Mouse (Mus musculus): ENCODE data around the gene Pla2g6.

The Pla2g6 gene

DNA sequence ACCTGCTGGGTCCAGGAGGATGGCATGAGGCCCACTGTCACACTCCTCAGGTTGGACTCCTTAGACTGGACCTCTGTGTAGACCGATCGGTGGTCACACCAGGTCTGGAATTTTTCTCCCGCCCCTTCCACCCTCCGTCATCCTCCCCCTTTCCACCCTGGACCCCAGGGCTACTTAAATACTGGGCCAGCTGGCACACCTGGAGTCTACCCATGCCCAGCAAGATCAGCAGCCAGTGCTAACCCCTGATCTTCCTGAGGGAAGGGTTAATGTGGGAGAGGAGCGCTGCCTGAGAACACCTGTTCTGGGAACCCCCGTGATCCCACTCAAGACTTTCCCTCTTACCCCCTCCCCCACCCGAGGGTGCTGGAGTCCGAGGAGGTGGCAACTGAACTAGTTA, 20.5 kb upstream of the Pla2g6 start:
- DNase-seq: no peak

DNA sequence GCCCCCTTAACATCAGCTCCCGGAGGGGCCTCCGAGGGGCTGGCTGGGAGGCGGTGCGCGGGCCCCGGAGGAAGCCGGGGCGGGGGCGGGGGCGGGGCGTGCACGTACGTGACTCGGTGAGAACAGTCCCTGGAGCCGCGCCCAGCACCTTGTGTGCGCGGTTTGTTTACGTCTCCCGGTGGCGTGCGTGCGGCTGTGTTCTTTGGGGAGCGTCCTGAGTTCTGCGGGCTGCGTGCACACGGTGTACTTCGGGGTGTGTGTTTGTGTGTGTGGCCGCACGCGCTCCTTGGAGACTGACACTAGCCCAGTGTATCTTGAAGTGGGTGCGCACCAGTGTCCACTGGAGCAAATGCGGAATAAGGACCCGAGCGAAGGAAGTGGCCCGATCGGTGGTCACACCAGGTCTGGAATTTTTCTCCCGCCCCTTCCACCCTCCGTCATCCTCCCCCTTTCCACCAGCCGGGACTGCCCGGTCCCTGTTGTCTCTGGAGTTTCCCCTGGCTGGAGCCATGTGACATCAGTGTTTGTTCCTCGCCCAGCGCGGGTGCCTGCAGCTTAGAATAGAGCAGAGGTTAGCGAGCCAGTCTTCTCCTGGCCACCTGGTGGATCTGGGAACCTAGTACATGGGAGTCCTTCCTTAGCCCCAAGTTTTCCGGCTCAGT, 19.8 kb upstream of the Pla2g6 start:
- DNase-seq: no peak

DNA sequence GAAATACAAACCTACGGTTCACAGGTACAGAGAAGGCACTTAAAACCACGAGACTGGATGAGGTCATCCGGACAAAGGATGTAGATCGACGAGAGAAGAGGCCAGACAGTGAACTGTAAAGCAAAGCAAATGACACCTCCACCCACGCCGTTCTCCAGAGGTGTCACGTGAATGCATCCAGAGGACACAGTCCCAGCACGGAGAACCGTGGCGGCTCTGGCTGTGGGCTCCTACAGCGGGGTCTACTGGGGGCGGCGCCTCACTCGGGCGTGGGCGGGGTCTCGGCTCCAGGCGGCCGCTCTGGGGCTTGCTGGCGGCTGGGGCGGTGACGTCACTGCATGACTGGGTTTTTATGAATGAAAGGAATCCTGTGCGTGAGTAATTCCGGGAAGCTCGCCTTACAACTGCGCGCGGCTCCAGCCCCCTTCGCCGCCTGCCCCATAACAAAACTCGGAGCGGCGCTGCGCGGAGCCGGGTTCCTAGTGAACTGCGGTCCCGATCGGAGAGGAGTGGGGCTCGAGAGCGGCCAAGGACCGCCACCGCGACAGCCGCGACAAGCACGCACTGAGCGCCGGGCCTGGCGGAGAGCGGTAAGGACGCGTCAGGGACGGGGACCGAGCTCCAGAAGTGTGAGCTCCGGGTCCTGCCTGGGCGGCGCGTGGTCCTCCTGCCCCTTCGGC, 19.1 kb upstream of the Pla2g6 start:
- peak; percentile 70 for DNase-seq

DNA sequence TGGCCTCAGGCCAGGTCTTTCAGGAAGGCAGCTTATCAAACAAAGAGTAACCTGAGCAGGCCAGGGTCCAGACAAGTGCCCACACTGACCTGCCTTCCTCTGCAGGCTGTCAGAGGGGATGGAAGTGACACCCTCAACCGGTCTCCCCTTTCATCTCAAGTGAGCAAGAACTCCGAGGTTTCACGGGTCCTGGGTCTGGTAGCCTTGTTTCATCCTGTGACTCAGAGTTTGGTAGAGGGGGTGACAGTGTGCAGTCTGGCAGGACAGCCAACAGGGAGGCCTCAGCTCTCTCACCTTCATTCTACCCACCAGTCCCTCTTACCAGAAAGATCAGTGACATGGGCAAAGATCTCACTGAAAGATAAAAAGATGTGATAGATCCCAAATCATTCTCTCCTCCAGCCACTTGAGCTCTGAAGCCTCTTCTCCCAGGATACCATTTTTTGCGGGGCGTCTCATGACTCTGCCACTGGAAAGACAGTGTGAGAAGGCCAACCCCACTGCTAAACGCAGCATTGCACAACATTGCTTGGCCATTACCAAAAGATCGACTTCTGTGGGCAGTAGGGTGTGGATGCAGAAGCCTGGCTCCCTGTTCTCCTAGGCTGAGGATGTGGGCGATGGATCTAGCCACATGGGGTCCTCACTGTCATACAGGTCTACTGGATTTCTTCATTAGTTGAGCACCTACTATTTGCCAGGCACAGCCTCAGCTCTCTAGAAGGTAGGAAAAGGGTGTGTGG, 18.0 kb upstream of the Pla2g6 start, which contains the start of gene Maff:
Maff (plus strand) TSS at position 571 of the 743 bp plus-strand sequence.
- DNase-seq: no peak

DNA sequence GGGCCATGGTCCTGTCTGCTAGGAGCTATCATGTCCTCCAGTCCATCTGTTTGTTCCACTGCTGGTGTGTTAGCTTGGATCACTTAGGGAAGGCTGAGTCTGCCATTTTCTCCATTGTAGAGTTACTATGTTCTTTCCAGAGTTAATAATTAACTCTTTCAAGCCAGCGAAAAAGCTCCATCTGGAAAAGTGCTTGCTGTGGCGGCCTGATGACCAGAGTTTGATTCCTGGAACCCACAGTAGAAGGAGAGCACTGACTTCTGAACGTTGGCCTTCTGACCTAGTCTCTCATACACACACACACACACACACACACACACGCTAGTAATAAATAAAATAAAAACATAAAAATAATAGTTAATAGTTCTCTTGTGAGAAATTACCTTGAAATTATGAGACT, 16.4 kb upstream of the Pla2g6 start:
- DNase-seq: no peak

DNA sequence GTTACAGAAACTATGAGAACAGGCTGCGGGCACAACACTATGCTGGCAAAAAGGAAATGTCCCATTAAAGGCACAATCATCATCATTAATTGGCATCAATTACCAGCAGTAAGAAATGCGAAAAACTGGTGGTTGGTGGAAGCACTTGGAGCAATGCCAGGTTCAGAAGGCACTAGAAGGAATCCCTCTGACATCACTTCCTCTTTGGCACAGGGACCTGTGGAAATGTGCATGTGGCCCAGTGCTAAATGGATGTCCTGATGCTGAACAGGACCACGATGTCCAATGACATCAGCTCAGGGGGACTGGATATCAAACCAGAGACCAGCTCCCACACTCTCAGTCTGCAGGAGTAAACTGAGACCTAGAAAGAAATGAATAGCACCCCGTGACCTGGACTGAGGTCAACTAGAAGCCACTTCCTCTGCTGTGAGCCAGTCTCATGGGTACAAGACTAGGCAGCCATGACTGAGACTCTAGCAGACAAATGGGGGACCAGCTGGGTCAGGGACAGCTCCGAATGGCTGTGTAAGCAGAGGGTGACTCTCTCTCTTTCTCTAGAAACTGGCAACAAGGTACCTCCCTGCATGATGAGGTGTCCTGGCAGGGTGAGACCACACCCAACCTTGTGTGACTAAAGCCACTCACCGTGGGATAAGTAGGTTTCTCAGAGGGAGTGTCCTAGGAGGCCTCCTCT, 14.6 kb upstream of the Pla2g6 start:
- no peak for DNase-seq

DNA sequence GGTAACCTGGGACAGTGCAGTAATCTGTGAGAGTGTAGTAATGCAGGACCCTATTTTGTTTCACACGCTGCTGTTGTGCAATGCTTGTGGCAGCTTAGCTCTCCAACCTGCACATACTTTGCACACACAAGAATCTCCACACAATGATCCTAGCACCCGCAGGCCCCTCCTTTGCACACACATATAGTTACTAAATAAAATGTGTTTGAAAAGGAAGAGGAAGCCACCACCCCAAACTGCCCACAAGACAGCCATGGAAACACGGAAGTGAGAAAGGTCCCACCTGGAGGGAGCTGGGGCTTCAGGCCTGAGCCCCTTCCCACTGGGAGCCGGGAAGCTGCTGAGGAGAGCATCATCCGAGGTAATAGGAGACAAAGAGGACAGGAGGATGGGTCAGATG, 10.8 kb upstream of the Pla2g6 start:
- DNase-seq: no peak

DNA sequence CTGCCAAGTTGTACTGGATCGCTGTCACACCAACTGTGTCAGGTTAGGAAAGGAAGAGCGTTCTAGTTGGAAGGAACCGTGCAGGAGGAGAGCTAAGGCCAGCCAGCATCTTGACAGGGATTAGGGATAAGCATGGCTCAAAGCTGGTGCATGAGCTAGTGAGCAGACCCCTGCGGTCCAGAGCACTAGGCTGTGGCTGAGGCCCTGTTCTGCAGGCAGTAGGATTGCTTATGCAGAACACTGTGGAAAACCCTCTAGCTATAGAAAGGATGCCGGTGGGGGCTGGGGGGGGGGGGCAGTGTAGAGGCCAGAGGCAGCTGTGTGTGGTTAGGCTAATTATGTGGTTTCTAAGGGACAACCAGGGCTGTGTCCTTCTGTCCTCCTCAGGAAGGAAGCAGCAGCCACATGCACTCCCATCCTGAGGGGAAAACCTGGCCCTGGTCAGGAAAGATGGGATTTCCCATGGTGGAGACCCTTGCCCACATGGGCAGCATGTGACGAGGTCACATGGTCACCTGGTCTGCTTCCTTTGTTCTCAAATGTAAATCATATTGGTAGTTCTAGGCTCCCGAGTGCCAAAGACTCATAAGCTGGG, 7.0 kb upstream of the Pla2g6 start:
- DNase-seq: no peak

DNA sequence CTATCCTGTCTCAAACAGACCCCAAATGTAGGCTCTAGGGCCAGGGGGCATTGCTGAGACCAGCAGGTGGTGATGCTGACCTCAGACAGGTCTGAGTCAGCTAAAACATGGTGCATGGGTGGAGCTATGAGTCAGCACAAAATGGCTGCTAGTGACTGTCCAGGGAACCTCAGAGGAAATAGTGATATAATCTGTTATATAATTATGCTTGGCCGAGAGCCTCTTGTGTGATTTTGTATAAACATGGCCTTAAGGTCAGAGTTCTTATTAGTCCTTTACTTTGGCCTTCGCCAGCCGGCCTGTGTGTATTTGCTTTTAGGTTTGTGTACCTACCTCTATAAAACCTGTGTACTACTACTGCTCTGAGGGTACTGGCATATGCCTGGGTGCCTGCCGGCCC, 5.2 kb upstream of the Pla2g6 start:
- DNase-seq: no peak

DNA sequence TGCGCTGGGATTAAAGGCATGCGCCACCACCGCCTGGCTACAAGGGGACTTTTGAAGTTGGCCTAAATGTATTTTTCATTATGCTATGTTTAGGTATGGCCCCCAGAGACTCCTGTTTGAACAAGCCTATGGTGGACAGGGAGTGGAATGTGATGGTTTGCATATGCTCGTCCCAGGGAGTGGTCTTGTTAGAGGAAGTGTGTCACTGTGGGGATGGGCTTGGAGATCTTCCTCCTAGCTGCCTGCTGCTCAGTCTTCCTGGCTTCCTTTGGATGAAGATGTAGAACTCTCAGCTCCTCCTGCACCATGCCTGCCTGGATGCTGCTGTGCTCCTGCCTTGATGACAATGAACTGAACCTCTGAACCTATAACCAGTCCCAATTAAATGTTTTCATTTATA, 2.3 kb upstream of the Pla2g6 start:
- DNase-seq: no peak

DNA sequence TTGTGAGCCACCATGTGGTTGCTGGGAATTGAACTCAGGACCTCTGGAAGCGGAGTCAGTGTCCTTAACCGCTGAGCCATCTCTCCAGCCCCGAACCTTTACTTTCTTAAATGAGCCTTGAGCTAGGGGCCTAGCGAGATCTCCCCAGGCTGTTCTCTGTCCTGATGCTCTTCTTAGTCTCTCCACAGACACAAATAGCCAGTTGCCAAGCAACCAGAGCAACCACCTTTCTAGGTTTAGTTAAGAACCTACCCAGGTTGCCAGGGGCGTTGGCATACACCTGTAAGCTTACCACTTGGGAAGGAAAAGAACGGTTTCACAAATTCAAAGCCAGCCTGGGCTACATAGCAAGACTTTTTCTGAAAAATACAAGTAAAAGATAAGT, 1.8 kb upstream of the Pla2g6 start:
- no peak for DNase-seq

DNA sequence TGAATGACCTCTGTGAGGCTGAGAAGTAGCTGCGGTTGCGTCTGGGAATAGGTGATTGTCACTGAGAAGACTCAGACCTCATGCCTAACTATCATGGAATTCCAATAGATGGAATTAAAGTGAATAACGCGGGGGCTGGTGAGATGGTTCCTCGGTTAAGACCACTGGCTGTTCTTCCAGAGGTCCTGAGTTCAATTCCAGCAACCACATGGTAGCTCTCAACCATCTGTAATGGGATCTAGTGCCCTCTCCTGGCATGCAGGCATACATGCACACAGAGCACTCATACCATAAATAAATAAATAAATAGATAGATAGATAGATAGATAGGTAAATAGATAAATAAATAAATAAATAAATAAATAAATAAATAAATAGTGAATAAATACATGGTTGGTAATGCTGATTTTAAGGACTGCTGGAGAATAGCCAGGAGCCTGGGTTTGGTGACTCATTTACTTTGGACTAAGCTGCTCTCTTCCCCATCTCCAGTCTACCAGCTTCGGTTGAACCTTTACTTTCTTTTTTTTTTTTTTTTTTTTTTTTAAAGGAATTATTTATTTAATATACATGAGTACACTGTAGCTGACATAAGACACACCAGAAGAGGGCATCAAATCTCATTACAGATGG, 1.3 kb upstream of the Pla2g6 start:
- DNase-seq: no peak

DNA sequence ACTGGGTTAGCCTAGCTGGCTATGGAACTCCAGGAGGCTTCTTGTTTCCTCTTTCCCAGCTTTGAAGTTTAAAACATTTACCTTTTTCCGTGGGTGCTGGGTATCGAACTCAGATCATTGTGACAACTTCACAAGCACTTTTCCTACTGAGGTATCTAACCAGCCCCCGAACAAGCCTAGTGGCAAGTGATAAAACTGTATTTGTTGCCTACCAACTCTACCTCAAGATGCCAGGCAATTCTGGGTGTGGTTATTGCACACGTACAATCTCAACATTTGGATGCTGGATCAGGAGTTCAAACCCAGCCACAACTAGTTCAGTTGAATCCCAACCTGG, 717 bp upstream of the Pla2g6 start:
- DNase-seq: no peak

DNA sequence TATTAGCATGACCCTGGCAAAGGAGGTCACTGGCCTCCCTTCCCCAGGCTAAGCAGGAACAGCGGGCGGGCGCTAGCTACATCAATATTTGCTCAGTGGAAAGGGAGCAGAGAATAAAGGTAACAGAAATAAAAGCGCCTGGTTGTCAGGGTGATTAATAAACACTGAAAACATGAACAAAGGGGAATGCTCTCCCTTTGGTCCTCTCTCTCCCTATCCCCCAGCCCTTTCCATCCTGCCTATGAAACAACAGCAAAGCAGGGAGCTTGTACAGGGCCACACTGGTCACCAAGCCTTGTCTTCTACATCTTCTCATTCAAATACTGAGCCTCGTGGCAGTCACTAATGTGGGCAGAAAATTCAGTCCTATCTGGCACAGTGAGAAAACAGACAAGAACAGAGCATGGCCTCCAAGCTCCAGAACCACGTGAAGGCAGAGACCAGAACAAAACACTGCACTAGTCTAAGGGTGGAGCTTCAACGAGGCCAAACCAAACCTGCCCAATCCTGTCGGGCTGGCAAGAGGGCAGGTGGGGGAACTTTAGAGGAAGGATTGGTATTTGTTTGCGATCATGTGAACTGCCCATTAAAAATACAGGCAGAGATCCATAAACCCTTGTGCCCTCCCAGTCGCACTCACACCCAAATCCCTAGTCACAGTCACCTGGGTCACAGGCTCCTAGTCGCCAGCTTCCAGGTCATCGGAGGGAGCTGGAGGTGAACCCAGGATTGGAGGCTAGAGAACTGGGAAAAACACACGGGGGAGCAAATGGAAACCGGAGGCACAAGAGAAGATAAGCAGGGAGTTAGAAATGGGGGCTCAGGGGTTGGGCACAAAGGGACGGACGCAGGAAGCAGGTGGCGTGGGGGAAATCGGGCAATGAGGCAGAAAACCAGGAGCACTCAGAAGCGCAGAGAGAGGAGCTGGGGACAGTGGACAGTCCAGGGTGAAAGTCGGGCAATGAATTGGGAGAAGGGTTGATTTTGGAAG, 924 bp downstream of the Pla2g6 start:
- DNase-seq: peak; percentile 68

DNA sequence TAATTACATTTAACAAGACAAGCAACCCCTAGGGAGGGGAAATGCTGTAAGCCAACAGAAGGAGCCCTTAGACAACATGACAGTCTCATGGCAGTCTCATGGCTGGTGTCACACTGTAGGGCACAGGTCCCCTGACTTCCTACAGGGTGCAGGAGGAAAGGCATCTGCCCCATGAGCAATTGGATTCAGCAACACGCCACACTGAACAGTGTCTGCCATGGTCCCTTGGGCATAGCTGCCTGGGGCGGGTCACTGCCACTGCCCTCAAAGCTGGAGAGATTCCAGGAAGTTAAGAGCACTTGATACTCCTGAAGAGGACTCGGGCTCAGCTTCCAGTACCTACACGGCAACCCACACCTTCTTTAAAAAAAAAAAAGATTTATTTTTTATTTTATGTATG, 1.9 kb downstream of the Pla2g6 start:
- no peak for DNase-seq

DNA sequence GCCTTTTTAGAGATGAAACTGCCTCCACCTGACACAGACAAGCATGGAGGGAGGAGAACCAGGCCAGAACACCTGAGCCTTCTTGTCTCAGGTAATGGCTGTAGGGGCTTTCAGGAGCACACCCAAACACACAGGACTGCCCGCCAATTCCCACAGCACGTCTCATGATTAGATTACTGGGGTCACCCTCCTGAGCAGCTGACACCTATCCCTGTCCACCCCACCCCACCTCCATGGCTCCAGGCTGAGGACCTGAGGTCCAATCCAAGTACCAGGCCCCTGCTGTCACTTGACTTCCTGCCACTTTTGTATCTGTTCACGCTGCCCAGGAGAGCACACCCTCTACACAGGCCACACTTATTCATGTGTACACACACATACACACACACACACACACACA, 2.4 kb downstream of the Pla2g6 start:
- DNase-seq: no peak

DNA sequence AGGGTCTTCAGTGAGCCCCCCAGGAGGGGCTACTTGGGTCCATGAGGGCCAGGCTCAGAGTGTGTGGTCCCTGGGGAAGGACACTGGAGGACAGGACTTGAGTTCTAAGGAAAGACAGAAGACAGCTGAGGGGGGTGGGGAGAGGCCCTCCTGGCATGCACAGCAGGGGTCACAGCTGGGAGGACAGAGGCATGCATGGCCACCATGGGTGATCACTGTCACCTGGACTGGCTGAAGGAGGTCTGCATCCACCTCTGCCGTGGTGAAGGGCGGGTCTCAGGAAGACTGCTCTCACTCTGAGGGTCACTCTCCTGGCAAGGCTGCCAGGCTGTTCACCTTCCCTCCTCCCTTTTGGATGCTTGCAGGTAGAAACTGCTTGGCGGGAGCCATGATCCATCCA, 3.8 kb downstream of the Pla2g6 start:
- no peak for DNase-seq

DNA sequence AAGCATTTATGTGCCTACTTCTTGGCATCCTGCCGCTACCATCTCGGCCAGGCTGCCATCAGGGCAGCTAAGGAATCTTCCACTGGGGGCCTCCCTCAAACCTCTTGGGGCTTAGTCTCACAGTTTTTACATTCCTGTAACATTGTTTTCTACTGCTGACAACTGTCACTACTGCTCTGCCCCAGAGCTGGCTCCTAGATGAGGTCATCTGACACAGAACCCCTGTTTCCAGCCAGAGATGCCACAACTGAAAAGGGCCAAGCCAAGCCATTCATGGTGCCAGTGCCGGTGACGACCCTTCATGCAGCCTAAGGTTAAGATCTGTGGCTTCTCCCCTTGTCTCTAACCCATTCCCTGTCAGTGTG, 4.4 kb downstream of the Pla2g6 start:
- no peak for DNase-seq

DNA sequence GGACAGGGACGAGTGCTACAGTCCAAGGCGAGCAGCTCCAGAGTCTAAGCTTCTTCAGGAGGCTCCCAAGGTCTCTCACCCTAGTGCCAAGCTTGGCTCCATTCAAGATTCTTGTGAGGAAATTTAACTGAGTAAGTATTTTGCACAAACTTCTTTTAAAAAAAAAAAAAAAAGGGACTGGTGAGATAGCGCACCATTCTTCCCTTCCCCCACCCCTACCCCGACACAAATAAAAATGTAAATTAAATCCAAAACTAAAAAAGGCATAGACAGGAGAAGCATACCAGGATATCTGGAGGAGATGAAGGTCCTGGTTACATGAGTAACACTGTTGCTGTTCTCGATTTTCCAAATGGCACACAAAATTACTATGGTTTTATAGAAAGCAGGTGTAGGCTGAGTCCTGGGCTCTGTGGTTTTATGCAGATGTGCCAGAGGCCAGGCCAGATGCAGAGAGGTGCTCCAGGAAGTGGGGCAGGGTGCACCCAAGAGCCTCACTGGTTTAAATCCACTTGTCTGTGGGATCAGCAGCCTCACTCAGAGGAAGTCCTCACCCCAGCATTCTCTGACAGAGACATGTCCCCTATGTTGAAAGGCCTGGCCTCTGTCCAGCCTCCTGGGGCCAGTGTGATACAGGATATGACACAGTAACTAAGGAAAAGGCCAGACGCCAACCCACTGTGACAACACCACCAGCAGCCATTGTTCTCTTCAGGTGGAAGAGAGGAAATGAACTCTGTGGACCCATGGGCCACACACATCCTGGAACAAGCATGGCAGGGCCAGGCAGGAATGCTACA, 5.0 kb downstream of the Pla2g6 start:
- no peak for DNase-seq

DNA sequence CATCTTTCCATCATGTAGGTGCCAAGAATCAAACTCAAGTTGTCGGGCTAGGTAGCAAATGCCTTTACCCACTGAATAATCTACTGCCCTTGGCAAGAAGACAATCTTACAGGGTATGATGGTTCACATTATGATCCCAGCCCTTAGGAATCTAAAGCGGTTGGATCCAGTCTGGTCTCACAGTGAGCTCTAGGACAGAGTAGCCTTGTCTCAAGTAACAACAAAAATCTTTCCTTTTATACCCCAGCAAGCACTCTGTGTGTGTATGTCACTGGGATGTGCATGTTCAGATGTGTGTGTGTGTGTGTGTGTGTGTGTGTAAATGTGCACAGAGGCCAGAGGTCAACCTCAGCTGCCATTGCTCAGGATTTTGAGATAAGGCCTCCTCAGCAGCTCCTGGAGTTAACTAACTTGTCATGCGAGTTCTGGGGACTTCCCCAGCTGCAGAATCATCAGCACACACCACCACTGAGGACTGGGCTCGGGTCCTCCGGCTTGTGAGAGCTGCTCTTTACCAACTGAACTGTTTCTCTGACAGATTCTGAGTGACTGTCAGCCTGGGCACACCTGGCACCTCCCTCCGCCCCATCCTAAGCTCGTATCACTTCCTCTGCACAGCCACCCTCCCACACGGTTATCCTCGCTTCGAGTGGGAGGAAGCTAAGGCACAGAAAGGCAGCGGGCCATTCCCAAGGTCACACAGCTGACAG, 5.8 kb downstream of the Pla2g6 start:
- no peak for DNase-seq

All from cerebellum, adult 9-10 months (tissue).